Mouse (Mus musculus) frontal cortex, adult 2 months (tissue): ENCODE measurements around the gene Hsp90ab1. TPM values are rescaled to one million over a fixed set of nuclear protein-coding genes. Genes with fewer than 3 reads are reported as not detected.

Source experiments
- DNase-seq, 2 experiments: peaks; one replicate each; pipeline ENCODE4 v3.0.0; 2022; ENCODE audit warnings: low spot score in 1 of 2; ENCODE audit errors: extremely low spot score in 1 of 2
- polyA plus RNA-seq: library from polyadenylated mRNA; depleted of rRNA; stranded (reverse); fragments of >200 nt; gene quantifications from 2 replicates; pipeline ENCODE4 v1.2.3, GENCODE M21; 2012

Hsp90ab1 gene
- polyA plus RNA-seq, 1 experiment, result 985 TPM

DNA sequence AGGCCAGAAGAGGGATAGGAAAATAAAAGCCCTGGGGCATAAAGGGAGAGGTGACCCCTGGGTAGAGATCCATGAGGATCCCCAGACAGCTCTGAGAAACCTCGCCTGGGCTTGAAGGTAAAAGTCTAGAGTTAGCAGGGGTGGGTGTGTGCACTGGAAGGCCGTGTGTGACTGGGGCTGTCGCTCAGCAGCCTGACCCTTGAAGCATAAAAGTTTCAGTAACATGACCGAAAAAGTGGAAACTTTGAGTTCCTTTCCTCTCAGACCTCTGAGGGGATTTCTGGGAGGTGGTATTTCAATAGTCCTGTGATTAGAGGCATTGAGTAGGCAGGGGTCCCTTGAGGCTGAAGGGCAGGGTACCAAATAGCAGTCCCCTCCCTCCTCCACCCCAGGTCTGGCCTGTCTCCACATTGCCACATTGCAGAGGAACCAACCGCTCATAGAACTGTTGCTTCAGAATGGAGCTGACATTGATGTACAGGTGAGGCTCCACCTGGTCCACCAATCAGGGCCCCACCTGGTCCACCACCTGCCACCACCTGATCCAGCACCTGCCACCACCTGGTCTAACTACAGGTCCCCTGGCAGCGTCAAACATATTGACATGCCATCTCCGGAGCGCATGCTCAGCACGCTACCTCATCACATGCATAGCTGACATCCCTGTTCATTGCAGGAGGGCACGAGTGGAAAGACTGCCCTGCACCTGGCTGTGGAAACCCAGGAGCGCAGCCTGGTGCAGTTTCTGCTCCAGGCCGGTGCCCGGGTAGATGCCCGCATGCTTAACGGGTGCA, 13.1 kb downstream of the Hsp90ab1 start:
- no peak for DNase-seq

DNA sequence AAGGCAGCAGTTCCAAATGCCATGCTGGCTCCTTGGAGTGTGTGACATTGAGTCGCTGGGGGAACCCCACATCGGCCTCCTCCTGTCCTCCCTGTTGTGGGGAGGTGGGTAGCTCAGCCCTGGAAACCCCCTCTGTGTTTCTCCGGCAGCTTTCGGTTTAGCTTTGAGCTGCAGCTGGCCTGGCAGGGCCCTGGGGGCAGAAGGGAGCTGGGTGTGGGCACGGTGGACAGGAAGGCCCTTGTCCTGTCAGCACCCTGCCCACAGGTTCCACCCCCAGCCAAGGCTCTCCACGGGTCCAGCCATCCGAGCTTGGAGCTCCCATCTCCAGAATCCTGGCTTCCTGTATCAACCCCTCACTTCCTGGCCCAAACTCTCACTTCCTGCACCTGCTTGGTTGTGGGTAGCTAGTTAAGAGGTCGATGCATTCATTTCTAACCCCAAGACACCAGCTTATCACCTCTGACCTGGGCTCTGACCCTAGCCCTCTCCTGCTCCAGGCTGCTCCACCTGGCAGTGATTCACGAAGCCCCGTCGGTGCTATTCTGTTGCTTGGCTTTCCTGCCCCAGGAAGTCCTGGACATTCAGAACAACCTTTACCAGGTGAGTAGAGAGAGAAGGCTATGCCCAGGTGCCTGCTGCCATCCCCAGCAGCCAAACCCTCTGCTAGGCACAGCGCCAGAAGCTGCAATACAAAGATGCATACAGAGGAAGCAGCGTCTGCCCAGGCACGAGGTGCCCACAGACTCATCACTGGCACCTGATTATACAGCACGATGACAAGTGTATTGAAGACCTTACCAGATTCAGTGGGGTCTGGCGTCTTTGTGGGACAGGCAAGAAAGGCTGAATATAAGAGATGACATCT, 14.8 kb downstream of the Hsp90ab1 start:
- DNase-seq, result no peak

DNA sequence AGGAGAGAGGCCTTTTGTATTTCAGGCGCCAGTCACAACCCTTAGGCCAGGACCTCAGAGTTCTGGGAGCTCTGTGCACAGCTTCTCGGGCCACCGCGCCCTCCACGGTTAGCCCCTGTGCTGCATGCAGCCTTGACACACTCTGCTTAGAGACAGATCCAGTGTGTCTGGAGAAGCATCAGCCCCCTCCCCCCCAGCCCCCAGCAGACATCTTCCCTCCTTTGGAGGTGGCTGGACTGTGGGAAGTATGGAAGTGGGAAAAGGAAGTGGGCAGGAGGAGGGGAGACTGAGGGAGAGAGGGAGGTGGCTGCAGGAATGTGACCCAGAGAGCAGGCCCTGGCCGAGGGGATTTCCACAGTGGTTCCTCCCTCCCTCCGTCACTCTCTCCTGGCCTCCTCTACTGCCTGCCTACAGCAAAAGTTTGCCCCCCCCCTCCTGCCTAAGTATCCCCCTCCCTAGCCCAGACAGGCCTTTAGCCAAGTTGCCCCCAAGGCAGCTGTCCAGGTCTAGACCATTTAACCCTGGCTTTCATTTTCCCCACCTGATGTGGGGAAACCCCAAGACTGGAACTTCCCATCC, 15.7 kb downstream of the Hsp90ab1 start:
- no peak for DNase-seq

DNA sequence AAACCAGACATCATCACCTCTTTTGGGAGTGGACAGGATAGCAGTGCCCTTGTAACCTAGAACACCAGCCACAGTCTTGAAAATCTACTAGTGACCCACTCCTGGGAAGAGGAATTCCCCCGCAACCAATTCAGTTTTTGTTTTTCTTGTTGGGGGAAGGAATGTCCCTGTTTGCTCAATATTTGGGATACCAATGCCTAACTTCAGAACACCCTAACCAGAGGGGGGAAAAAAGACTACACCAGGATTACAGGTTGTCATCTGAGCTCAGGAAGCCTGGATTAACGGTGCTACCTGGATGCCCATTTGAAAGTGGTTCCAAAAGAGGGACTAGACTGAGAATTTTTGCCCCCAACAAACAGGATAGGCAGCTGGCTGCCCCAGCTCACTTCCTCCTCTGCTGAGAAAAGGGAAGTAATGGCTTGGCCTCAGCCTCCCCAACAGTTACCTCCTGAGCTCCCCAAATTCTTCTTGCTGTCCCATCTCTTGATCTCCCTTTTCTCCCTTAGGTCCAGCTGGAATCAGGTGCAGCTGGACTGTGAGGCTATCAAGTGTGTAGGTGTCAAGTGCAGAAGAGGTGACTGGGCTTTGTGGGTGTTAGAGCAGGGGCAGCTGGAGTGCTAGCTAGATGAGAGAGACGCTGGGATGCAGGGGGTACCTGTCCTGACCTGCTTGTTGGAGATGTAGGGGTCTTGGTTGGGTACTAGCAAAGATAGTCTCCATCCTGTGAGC, 16.4 kb downstream of the Hsp90ab1 start:
- DNase-seq, result no peak

DNA sequence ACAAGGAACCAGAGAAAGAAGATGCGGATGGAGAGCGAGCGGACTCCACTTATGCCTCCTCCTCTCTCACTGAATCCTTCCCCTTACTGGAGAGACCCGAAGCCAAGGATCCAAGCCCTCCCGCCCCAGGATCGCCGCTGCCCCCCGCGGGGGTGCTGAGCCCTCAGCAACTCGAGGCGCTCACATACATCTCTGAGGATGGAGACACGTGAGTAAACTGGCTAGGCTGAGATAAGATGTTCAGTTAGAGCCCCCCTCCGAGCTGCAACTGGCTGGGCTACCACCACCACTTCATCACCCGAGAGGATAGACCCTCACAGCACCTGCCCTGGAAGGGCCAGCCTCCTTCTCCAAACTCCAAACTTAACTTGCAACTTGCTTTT, 17.0 kb downstream of the Hsp90ab1 start:
- DNase-seq, result no peak

DNA sequence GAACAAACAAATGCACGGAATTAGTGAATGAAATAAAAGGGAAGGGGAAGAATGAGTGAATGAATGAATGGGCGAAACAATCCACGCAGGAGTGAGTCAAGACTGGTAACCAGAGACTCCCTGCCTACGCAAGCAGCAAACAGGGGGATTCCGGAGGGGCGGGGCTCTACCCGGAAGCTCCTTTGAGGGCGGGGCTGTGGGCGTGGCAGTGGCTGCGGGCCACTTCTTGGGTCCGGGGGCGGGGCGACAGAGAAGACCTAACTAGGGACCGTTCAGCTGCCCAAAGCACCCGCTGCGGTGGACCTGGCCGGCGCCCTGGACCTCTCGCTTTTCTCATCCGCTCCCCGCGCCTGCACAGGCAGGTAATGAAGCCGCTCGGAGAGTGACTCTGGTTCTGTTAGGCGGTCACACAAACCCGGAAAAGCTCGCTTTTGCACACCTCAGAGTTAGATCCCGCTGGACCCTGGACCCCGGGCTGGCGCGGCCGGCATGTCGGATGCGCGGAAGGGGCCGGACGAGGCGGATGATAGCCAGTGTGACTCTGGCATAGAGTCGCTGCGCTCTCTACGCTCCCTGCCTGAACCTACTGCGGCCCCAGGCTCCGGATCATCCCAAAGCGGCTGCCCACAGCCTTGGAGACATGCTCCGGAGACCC, 17.5 kb downstream of the Hsp90ab1 start, which contains the start of gene Nfkbie:
Gene Nfkbie, plus strand, starts transcription at position 252 of the 655 bp plus-strand sequence.
- peak; percentile 80 to 92 for DNase-seq

DNA sequence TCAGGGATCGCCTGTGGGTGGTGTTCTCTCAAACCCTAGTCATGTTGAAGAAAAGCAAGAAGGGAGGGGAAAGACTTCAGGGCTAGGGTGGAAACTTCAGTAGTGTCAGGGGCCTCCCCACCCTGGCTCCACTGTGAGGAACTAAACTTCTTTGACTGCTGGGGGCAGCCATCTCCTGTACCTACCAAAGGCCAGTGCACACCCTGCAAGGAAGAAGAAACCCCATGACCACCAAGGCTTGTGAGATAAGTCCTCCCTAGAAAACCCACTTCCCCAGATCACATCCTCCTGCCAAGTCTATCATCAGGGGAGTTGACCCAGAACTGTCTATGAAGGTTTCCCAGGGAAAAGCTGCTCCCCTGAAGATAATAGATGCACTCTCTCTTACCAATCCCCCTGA, 18.7 kb downstream of the Hsp90ab1 start:
- DNase-seq, result no peak

DNA sequence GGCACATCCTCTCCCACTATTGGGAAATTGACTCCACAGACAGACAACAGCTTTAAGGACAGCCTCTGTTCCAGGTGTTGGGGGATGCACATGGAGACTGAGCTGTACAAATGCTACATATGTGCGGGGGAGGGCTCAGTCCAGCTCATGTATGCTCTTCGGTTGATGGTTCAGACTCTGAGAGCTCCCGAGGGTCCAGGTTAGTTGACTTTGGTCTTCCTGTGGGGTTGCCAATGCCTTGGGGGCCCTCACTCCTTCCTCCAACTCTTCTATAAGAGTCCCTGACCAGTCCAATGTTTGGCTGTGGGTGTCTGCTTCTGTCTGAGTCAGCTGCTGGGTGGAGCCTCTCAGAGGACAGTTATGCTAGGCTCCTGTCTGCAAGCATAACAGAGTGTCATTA, 20.0 kb downstream of the Hsp90ab1 start:
- DNase-seq, result no peak

DNA sequence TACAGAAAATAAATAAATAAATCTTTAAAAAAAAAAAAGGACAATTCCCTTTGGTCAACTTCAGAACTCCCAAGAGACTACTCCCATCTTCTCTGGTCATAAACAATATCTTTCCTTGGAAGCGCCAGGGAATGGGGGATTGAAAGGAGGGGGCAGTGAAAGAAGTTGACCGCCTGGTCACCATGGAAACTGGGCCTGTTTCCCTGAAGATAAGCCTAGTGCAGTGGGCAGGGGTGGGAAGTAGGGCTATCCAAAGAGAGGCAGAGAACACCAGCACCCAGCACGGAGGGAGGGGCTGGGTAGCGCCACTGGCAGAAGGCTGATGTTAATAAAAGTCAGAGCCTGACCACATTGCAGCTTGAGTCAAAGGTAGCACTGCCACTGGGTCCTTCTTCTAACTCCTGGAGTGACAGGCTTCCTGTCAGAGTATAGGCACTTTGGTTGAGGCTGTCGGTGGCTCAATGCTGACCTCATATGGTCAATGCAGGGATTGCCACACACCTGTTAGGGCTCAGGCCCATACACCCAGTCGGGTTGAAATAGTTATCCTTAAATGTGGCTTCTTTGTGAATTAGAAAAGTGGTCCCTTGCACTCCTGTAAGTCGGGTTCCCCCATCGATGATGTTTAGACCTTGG, 21.1 kb downstream of the Hsp90ab1 start:
- DNase-seq, result peak in 1 of 2 experiments; percentile 92

DNA sequence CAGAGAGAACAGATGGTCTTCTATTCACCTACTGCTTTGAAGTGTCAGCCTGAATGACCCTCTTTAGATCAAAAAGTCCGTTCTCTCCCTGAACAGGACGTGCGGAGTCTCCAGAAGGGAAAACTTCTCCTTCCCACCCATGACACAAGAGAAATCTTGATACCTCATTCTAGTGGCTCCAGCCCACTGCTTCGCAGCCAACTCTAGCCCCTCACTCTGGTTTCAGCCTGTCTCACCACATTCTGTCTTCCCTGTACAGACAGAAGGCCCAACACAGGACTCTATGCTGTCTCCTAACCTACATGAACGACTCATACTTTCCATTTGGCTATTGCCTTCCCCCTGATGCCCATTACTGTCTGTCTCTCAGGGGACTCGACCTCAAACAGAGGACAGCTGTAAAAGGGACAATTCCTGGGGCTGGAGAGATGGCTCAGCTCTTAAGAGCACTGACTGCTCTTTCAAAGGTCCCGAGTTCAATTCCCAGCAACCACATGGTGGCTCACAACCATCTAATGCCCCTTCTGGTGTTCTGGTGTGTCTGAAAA, 21.7 kb downstream of the Hsp90ab1 start:
- DNase-seq, result no peak

DNA sequence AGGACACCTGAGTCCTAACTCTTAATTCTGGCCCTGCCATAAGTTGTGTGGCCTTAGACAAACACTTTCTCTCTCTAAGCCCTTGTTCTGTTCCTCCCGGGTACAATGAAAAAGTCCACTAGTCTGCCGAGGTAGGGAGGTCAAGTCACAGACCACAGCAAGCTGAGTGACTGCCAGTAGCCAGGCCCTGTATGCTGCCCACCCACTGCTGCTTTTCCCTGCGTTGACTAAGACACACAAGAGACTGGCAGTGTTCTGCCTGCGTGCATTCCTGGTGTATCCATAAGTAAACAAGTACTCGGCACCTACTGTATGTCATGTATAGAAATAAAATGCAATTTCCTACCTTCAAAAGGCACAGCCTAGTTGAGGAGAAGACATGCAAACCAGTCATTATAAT, 22.8 kb downstream of the Hsp90ab1 start:
- no peak for DNase-seq

DNA sequence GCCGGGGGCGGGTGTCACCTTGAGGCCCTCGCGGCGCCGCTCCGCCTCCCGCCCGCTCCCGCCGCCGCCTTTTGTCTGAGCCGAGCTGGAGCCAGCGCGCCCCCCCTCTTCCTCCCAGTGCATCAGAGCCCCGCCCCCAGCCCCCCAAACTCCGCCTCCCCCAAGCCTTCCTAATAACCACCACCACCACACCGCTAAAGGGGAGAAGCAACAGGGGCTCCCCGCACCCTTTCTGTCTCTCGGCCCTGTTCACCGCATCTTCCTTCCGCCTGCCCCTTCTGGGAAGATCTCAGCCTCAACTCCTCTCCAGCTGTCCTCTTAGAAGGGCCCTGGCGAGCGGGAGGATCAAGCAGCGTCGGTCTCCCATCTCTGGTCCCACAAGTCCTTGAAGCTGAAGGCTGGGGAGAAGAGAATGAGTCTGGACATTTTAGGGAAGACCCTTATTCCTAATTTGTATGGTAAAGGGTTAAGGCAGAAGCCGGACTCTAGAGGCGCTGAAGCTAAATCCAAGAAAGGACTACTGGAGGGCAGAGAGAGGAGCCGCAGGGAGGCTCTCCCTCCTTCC, 23.4 kb downstream of the Hsp90ab1 start, which contains the start of gene Tmem151b:
Gene Tmem151b, minus strand, starts transcription at position 61 of the 565 bp plus-strand sequence.
- DNase-seq, result peak in 1 of 2 experiments; percentile 65

DNA sequence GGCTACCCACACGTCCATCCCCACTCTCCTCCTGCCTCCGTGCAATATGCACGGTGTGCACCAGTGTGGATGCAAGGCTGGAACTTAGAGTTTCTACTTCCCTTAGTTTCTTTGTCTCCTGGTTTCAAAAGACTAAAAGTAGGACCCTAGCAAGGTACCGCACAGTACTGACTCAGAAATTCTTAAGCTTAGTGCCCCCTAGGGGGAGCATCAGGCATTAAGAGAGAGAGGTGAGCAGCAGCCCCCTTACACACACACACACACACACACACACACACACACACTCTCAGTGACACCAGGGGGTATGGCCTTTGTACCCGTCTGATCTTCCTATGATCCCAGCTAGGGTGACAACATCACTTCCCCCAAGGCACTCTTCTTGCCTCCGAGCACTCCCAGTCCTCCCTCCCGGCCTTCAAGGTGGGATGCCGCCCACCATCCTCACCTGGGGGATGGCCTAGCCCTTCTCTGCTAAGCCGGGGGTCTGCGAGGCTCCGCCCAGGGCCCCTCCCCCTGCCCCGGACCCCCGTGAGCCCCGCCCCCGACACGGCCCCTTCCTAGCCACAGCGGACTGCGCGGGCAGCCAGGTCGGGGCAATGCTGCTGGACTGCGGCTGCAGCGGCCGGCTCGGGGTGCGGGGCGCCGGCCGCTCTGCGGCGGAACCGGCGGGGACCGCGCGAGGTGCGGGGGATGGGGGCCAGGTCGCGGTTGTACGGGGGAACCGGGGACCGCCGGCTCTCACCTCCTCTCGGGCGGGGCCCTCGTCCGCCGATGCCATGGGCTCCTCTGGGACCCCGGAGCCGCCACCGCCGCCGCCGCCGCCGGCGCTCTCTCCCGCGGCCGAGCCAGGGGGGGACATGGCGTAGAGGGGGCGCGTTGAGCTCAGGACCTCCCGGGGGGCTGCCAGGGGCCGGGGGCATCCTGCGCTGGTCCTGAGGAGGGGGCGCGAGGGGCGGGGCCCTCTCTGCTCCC, 24.2 kb downstream of the Hsp90ab1 start:
- peak in 1 of 2 experiments; percentile 83 for DNase-seq

DNA sequence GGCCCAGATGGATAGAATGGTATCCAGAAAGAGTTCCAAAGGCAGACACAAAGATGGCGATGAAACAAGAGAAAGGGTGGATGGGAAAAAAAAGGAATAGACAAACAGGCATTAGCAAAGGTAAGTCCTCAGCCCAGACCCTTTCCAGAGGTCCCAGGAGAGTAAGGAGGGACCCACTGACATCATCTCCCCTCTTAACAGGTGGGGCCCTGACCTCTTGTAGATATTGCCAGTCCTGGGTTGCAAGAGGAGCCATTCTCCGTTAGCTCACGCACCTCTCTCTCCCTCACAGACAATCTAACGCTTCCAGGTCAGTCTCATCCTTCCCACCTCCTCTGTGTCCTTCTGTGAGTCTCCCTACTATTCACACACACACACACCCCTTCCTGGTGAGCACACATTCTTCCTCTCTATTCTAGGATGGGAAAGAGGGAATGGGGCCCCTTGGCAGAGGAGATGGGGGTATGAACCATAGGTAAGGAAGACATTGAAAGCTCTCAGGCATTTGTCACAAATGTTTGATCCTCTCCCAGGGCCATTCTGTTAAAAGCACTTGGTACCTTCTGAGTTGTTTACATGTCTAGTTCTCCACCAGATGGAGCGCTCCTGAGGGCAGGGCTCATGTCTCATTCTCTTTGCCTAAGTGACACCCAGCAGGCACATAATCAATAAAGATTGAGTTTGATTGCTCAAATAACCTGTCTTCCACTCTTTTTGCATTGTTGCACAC, 25.4 kb downstream of the Hsp90ab1 start:
- no peak for DNase-seq

DNA sequence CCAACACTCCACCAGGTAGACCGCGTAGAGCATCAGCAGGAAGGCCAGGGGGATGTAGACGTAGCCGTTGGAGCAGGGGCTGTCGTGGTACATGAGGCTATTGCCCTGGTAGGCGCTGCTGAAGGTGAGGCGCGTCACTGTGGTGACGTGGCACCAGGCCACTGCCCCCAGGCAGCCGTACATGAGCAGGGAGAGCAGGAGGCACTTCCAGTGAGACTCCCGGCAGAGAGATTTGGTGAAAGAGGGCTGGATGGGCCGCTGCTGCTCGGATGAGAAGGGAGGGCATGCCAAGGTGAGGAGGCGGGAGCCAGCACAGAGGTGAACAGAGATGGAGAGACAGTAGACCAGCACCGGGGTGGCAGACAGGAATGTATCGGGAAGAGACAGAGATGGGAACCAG, 26.1 kb downstream of the Hsp90ab1 start:
- no peak for DNase-seq

DNA sequence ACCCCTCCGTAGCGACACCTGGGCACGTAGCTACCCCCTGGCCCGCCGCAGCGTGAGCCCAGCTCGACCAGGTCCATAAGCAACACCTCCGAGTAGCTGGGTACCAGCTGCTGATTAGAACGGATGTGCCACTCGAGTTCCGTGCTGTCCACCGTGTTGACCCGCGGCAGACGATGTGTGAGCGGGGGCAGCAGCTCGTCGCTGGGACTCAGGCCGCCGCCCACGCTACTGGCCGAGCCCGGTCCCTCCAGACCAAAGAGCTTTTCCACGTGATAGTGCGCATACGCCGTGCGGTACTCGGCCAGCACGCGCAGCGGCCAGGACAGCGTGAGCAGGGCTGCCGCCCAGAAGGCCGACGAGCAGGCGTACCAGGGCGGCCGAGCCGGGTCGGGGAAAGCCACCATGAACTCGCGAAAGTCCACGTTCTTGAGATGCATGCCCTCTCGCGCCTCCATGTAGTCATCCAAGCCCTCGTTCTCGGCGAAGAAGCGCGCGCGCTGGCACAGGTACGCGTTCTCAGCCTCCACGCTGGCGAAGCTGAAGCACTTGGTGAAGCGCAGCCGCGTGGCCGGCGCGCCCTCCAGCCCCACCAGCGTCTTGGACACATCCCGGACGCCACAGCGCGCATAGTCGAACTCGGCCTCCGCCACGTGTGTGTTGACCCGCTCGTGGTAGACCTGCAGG, 27.7 kb downstream of the Hsp90ab1 start:
- no peak for DNase-seq

DNA sequence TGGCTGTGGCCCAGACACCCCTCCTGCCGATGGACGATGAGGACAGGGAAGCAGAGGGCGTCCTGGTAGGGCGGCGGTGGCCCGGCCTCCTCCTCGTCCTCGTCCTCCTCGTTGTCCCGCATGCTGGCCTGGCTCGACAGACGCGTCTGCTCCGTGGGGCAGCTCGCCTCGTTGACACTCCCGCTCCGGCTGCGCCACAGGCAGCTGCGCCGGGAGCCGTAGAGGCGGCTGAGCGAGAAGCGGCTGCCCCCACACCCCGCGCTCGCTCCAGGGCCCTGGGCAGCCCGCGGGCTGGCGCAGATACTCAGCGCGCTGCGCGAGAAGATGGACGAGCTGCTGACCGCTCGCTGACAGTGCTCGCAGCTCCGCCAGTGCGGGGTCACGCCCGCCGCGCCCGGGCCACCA, 28.2 kb downstream of the Hsp90ab1 start:
- no peak for DNase-seq
